Mouse (Mus musculus) heart, postnatal 36 days (tissue): ENCODE data around the gene Arhgap15. TPM values are rescaled to one million over a fixed set of nuclear protein-coding genes. Genes with fewer than 3 reads are reported as not detected.
"Not testable (repeated sequence)": the region's sequence is repeated elsewhere in the genome, so short reads cannot be mapped to it uniquely, and the experiment has no call there.

Source experiments
- DNase-seq, 2 experiments: peaks; one replicate each; pipeline ENCODE4 v3.0.0; 2021 to 2022
- intact Hi-C: fragments of 180-260 bp; cut with DNase I; formaldehyde crosslinking; loops from one replicate; pipeline ENCODE4 v1.15.1; 2025
- total RNA-seq, 2 experiments: library from RNA; stranded (reverse); gene quantifications; 2 replicates each; pipeline ENCODE4 v1.2.3; 2021

The Arhgap15 gene
- under 1 TPM; 0.86 to 0.92 TPM for total RNA-seq

DNA sequence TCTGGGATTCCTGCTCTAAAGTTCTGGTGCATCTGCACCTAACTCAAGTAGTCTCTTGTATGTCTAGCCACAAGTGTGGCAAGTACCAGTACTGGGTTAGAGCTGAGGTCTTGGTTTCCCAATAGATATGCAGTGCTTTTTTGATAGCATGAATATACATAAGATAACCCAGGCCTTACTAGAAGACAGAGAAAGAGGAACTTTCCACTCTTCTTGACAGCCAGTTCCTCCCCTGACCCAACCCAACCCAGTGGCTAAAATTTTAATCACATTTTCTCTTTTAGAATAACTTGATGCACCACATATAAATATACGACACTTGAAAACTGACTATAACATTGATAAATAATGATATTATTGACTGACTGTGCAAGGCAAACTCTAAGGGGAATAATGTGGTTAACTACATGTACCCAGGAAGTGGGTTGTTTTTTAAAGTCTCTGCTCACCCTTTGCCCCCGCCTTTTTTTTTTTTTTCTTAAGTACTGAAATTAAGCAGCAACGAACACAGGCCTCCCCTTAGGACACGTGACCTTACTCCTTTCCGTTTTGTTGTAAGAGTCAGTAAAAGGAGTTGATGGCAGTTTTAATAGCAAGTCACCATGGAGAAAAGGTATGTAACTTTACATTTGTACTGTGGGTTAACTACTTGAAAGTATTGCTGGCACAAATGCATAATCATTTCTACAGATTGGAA lies at the start of gene Arhgap15:
Arhgap15 (plus strand) TSS at position 538 of the 697 bp plus-strand sequence.
- intact Hi-C loops, result no loop called here
- no peak for DNase-seq

DNA sequence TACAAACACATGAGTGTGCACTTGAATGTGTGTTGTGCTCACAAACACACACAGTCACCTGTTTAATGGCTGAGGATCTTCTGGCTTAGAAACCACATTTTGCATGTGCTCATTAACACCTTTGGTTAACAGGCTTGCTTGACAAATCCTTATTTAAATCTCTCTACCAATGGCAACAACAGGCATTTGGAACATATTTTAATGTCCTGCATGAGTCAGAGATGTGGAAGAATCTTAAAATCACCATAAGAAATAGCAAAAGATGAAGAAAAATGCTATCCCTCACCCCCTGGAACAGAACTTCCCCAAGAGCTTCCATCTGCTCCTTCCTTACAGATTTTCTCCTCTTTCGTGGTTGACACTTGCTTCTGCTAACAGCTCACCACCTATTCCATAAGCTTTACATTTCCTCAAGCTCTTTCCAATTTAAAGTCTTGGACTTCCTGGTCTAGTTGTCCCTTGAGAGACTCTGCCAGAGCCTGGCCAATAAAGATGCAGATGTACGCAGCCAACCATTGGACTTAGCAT lies 35.9 kb upstream of the Arhgap15 start:
- no peak for DNase-seq
- intact Hi-C loops, result no loop called here

DNA sequence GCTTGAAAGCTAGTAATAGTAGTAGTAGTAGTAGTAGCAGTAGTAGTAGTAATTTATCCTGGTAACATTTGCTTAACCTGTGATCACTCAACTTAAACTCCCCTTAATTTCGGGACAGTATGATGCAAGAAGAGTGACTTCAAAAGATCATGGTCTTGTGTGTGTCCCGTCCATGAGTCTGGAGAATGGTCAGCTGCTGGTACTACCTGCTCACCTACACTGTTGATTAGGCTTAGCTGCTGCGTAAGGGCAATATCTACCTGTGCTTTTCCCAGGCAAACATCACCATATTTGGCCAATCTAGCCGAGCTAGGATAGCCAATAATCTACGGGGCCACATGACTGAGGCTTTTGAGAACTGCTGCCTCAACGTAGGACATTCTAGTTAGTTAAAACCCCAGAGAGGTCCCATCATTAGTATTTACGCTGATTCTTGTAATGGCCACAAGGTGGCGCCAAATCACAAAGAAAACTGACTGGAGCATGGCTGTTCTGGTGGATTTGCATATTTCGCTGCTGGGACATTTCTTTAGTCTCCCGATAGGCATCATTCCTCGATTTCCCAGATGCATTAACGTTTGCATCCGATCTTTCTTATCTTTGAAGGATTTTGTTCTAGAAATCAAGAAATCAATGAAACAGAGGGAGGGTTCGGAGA lies 26.0 kb upstream of the Arhgap15 start:
- intact Hi-C loops, result loop anchor here (1.0 to 2.0 kb wide), 2 partner anchors 128 to 180 kb away; no protein-coding TSS in a partner anchor

DNA sequence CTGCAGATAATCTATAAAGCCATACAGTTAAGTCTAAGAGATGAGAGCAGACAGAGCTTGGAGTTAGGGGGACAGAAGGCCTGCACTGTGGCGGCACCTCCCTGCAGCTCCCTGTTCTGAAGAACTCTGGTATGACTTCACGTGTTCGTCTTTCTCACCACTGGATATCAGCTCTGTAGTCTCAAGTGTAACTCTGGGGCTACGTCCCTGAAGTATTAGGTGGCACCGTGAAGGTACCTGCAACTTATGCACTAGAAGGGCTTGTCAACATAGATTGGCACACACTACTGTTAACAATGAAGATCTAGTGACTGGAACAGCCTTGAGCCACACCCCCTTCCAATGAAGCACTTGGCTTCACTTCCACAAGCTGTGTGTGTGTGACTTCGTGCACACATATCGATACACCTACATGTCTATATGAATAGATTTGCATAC lies 25.5 kb upstream of the Arhgap15 start:
- intact Hi-C loops, result loop anchor here (1.0 to 2.0 kb wide), 2 partner anchors 128 to 179 kb away; no protein-coding TSS in a partner anchor
- DNase-seq, result peak in 1 of 2 experiments; percentile 5

More for the DNA sequence above, 26.0 kb upstream of the Arhgap15 start:
- DNase-seq, result peak; percentile 66

- DNase-seq, result no peak
- intact Hi-C loops, result no loop called here
Observed at GRCm38 (mm10) chr2:43727181-43727580, 21.4 kb upstream of the Arhgap15 start.

DNA sequence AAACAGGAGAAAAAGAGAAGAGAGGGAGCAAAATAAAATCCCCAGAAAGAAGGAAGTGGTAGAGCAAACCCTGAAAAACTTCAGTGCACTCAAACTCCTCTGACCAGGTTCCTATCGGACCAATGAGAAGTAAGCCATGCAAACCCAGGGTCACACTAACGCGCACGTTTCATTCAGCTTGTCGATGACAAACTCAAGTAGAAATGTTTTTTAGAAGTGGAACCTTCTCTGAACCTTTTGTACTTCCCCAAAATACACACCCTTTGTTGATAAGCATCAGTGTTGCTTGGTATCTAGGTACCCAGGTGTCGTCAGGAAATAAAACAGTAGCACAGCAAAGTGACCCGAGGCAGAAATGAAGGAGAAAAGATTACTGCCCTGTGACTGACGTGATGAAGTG lies 20.9 kb upstream of the Arhgap15 start:
- intact Hi-C loops, result no loop called here
- DNase-seq, result no peak

GRCm38 (mm10) chr2:43728831-43729230 lies 19.8 kb upstream of the Arhgap15 start:
- intact Hi-C loops, result no loop called here
- DNase-seq, result no peak

GRCm38 (mm10) chr2:43732396-43732795 lies 16.2 kb upstream of the Arhgap15 start:
- intact Hi-C loops, result no loop called here
- no peak for DNase-seq

- not testable (repeated sequence) for DNase-seq
- intact Hi-C loops, result loop anchor here (1.0 kb wide), 1 partner anchor 20 kb away; no protein-coding TSS in a partner anchor
Observed at GRCm38 (mm10) chr2:43735071-43735470, 13.6 kb upstream of the Arhgap15 start.

- intact Hi-C loops, result no loop called here
Observed at GRCm38 (mm10) chr2:43737546-43737945, 11.1 kb upstream of the Arhgap15 start.

DNA sequence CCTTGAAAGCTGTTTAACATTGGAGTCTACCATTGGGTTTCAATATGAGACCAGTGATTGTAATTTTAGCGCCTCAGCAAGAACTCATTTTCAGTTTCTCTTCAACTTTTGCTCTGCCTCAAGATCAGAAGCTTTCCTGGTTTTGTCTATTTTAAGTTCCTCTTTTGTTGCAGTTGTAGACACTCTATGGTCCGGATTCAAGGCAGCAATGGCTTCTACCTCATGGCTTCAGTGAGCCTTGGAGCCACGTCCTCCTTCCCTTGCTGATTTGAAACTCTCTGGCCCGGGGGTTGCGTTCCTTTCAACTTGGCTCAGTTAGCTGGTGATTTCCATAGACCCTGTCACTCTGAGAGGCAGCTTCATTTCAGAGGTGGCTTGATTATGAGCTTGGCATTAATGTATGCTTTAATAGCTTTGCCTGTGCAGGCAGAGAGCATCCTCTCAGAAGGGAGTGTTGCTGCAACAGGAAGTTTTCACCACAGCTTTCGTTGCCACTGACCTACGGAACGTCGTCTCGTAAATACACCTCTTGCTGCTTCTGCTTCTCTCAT lies 10.0 kb upstream of the Arhgap15 start:
- intact Hi-C loops, result no loop called here
- peak in 1 of 2 experiments; percentile 14 for DNase-seq

More at GRCm38 (mm10) chr2:43737546-43737945, 11.1 kb upstream of the Arhgap15 start:
- no peak for DNase-seq

GRCm38 (mm10) chr2:43739190-43739818 lies 9.3 kb upstream of the Arhgap15 start:
- intact Hi-C loops, result no loop called here
- DNase-seq, result no peak

DNA sequence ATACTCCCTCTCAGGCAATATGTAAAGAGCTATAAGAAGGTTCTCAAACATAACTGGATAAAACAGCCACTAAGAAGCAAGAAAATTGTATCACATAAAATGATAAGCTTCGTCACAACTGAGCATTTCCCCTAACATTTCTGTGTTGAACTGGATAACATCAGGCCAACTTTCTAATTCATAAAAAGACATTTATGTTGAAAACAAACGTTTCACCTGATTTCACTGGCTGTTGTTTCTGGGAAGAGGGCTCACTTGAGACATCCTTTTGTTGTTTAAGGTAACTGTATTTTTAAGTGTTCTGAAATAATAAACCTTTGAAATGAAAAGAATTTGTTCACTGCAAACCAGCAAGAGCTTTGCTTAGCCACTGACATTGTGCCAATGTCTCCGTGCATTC lies 697 bp downstream of the Arhgap15 start:
- intact Hi-C loops, result no loop called here

GRCm38 (mm10) chr2:43755899-43756298 lies 7.3 kb downstream of the Arhgap15 start:
- DNase-seq, result no peak
- intact Hi-C loops, result no loop called here

More for the DNA sequence above, 697 bp downstream of the Arhgap15 start:
- no peak for DNase-seq

DNA sequence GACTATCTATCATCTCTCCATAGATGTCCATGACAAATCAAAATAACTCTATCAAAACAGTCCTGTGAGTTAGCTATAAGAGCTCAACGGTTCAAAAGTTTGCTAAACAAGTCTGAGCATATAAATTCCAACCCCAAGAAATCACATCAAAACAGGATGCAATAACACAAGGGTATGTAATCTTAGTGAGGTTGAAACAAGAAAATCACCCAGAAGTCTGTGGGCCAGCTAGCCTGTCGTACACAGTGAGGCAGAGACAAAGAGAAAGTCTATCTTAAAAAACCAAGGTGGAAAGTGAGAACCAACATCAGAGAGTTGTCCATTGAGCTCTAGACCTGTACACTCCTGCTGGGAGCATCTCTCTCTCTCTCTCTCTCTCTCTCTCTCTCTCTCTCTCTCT lies 8.0 kb downstream of the Arhgap15 start:
- no peak for DNase-seq
- intact Hi-C loops, result no loop called here

DNA sequence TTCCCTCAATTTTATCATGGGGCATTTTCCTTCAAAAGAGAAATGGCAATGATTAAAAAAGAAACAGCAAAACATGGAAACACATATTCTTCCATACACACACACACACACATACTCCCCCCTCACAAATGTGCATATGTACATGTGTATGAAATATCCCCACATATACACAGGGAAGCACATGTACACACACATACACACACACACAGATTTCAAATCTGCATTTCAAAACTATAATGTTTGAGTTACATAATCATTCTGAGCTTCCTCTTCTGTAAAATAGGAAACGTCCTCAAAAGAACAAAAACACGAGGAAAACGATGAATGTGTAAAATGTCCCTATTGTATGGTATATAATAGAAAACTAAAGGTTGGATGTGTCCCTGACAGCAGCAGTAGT lies 13.1 kb downstream of the Arhgap15 start:
- intact Hi-C loops, result no loop called here
- no peak for DNase-seq

DNA sequence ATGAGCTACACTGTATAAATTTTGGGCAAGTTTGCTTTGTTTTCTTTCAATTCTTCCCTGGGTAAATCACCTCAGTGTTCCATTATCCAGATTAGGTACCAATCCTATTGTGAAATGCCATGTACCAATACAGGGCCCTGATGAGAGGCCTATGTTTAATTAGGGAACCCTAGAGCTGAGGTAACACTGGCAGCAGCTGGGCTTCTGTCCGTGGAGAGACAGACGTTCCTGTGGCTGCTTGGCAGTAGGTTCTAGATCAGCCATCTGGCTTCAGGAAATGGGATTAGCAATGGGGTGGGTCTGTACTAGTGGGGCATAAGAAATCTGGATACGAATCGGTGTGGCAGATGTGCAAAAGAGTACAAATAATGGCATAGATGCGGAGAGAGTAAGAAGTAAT lies 14.7 kb downstream of the Arhgap15 start:
- intact Hi-C loops, result no loop called here

DNA sequence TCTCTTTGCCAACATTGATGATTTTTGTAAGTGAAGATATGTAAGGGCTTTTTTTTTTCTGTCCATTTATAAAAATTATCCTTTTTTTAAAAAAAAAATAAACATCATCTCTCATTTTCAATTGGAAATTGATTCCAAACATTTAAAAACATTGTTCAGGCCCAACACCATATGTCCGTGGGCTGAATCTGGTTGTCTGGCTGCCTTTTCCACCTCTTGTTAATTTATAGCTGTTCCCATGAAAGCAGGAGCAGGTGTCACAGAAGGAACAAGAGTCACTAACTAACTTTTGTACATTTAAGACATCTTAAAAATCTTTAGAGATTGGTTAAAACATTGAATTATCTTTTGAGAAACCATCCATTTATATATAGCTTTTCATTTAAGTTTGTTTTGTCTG lies 15.8 kb downstream of the Arhgap15 start:
- intact Hi-C loops, result no loop called here
- DNase-seq, result no peak

More for the DNA sequence above, 14.7 kb downstream of the Arhgap15 start:
- no peak for DNase-seq

- DNase-seq, result no peak
Observed at GRCm38 (mm10) chr2:43766200-43766599, 17.6 kb downstream of the Arhgap15 start.

DNA sequence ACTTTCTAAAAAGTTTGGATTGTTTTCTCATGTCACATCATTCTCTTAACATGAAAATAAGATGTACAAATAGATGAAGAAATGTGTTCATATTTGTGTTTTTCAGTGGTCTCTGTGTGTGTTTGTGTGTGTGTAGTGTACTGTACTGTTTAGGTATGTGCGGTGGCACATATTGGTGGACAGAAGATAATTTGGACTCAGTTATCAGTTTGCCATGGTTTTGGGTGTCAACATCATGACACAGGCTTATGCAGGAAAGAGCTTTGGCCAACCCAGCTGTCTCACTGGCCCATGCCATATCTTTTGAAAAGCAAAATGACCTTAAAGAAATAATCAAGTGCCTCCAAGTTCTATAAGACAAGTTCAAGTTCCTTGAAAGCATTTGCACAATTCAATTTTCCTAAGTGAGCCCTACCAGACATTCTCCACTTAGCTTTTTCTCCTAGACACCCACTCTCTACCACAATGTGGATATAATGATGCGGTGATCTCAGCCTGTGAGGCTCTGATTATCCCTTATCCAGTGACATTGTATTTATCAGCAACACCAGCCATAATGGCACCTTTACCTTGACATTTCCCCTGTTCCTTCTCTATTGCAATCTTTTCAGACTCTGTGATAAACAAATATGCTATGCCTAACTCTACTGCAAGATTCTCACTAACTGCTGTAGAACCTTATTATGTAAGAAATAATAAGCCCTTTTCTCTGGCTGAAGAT lies 21.4 kb downstream of the Arhgap15 start:
- intact Hi-C loops, result no loop called here
- DNase-seq, result no peak

More at GRCm38 (mm10) chr2:43766200-43766599, 17.6 kb downstream of the Arhgap15 start:
- intact Hi-C loops, result no loop called here
